Comparison of ENCODE assay signal across 8 mouse cellular contexts in genomic region chr15:63998410-63998765, GRCm38 (mm10).
A peak's percentile ranks its signal among the peaks of the same experiment; 100 is the strongest.
DNase-seq lines count a peak whose midpoint lies in the region; ATAC-seq and TF ChIP-seq lines count a peak whose summit lies in the region.

No protein-coding gene starts in this region.

- peaks cover 23% of the 10 kb centered on the region for H3K4me1 ChIP-seq in heart, embryonic 12.5 days (replicated peaks)
- peaks cover 46% of the 10 kb centered on the region for H3K4me1 ChIP-seq in G1E (ENCODE audit: insufficient read depth, low read depth, low read length)
- peaks cover 52% of the 10 kb centered on the region for H3K4me1 ChIP-seq in hindbrain, embryonic 10.5 days (replicated peaks)

- no peaks in the 10 kb centered on the region for H3K9me3 ChIP-seq in heart, embryonic 12.5 days (replicated peaks)
- H3K9me3 ChIP-seq in G1E (replicated peaks), result no peaks in the 10 kb centered on the region
- no peaks in the 10 kb centered on the region for H3K9me3 ChIP-seq in hindbrain, embryonic 10.5 days

- peak overlapping the region; percentile 77 for H3K9ac ChIP-seq in heart, embryonic 12.5 days

- peak; percentile 51 for ATAC-seq in heart, embryonic 12.5 days (ENCODE audit: insufficient number of reproducible peaks, low FRiP score)
- peak; percentile 58 for ATAC-seq in G1E (ENCODE audit: extremely low read depth, insufficient number of reproducible peaks, low FRiP score, poor library complexity, severe bottlenecking)
- peak; percentile 21 for ATAC-seq in megakaryocyte progenitor cell, adult 5-6 weeks (replicated peaks; ENCODE audit: poor library complexity)

- no peaks in the 10 kb centered on the region for H3K36me3 ChIP-seq in heart, embryonic 12.5 days
- H3K36me3 ChIP-seq in G1E (replicated peaks), result peaks cover 30% of the 10 kb centered on the region
- H3K36me3 ChIP-seq in hindbrain, embryonic 10.5 days, result no peaks in the 10 kb centered on the region

- peak overlapping the region; percentile 88 for H3K4me3 ChIP-seq in heart, embryonic 12.5 days
- H3K4me3 ChIP-seq in G1E (ENCODE audit: low read depth, low read length), result peak overlapping the region; percentile 84
- H3K4me3 ChIP-seq in hindbrain, embryonic 10.5 days, result peak overlapping the region; percentile 94

- peak overlapping the region; percentile 61; the same call in 1 of the 2 replicates for H3K27ac ChIP-seq in heart, embryonic 12.5 days (ENCODE audit: poor library complexity, severe bottlenecking)
- H3K27ac ChIP-seq in hindbrain, embryonic 10.5 days, result peak overlapping the region; percentile 96

- no peaks in the 10 kb centered on the region for H3K27me3 ChIP-seq in heart, embryonic 12.5 days (replicated peaks)
- no peaks in the 10 kb centered on the region for H3K27me3 ChIP-seq in G1E (ENCODE audit: insufficient read depth, low read length)
- H3K27me3 ChIP-seq in hindbrain, embryonic 10.5 days (ENCODE audit: insufficient read depth, poor library complexity, severe bottlenecking), result 0 out of 2 replicates have a peak, but pooled peaks cover 4% of the 10 kb centered on the region

- DNase-seq in heart, postnatal 4 days, result no peak
- DNase-seq in G1E (ENCODE audit: low spot score), result peak; percentile 55
- no peak for DNase-seq in hindbrain, embryonic 10.5 days (ENCODE audit: low spot score)
- DNase-seq in urinary bladder, postnatal 36 days (ENCODE audit: low spot score in 2 of 2), result no peak
- no peak for DNase-seq in right cerebral cortex, postnatal 4 days
- no peak for DNase-seq in ovary, postnatal 10 days (ENCODE audit: low spot score)

- peak overlapping the region; percentile 83 for H3K4me2 ChIP-seq in heart, embryonic 12.5 days

- TF ChIP-seq CTCF in G1E (IDR thresholded peaks at IDR 0.05; ENCODE audit: low read depth, low read length), result no peak

- WGBS in heart, embryonic 12.5 days, result under 1% methylated on average over 16 of the region's 16 CpGs
- WGBS in hindbrain, embryonic 10.5 days, result 1% methylated on average over 16 of the region's 16 CpGs
